Comparison of ENCODE assay signal across 8 mouse cellular contexts in the genomic region with DNA sequence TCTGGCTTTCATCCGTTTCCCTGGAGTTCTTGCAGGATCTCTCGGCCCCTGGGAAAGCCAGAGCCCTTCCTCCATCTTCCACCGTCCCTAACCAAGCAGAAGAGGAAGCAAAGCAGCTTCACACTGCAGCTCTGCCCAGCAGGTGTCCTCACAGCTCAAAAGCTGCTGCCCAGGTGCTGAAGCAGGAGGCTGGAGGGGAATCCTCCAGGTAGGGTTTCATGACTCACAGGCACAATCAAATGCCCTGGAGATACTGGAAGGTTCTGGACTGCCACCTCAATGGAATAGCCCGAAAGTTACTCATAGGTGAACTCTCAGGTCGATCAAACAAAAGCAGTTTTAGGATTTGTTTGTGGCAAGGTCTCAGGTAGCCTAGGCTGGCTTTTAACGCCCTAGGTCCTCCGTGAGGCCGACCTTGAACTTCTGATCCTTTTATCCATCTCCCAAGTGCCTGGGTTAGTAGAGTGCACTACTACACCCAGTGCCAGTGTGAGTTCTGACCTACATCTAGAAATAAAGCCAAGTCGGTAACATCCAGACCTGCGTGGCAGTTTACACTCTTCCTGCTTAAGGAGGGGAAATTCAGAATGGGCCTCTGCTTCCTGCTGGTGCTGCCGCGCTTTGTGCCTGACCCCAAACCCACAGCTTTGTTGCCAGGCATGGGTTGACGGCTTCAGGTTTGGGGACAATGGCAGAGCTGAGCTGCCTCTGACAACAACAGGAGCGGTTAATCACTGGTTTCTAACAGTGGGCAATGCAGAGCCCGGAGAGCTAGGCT. TPM values are rescaled to one million over a fixed set of nuclear protein-coding genes. Genes with fewer than 3 reads are reported as not detected.
DNase-seq lines count a peak whose midpoint lies in the region; ATAC-seq lines count a peak whose summit lies in the region.

No protein-coding gene starts in this region.

- no peak overlapping the region for H3K9ac ChIP-seq in heart, embryonic 13.5 days
- no peak overlapping the region for H3K9ac ChIP-seq in hindbrain, embryonic 14.5 days

- no peak for DNase-seq in heart, postnatal 25 days (ENCODE audit: low spot score)
- peak; percentile 60 for DNase-seq in CD4-positive helper T cell, adult 2 months (ENCODE audit: low read depth, low spot score)
- DNase-seq in hindbrain, embryonic 14.5 days (ENCODE audit: low spot score), result no peak
- peak; percentile 55 for DNase-seq in lung, postnatal 36 days
- no peak for DNase-seq in cerebellum, adult 11-12 months
- DNase-seq in heart, postnatal 36 days, result no peak

- intact Hi-C loops in heart, postnatal 25 days (cut with DNase I), result no loop called here
- intact Hi-C loops in heart, postnatal 36 days (cut with DNase I), result loop anchor here (2.0 kb wide), 1 partner anchor 74 kb away; no protein-coding TSS in a partner anchor

- H3K9me3 ChIP-seq in heart, embryonic 13.5 days, result no peaks in the 10 kb centered on the region
- H3K9me3 ChIP-seq in hindbrain, embryonic 14.5 days (ENCODE audit: control insufficient read depth, low read length), result no peaks in the 10 kb centered on the region

- H3K27me3 ChIP-seq in heart, embryonic 13.5 days (replicated peaks), result peaks cover 19% of the 10 kb centered on the region
- H3K27me3 ChIP-seq in hindbrain, embryonic 14.5 days (ENCODE audit: control insufficient read depth, insufficient read depth, low read length), result no peaks in the 10 kb centered on the region

- no peak for ATAC-seq in heart, embryonic 13.5 days (ENCODE audit: extremely low read depth, insufficient number of reproducible peaks, low FRiP score, low TSS enrichment)
- ATAC-seq in hindbrain, embryonic 14.5 days (ENCODE audit: low FRiP score), result peak; percentile 10; the same call in 1 of the 2 replicates
- ATAC-seq in erythroblast, adult 5-6 weeks (replicated peaks; ENCODE audit: low FRiP score, poor library complexity, severe bottlenecking), result no peak

- H3K4me1 ChIP-seq in heart, embryonic 13.5 days, result peaks cover 8% of the 10 kb centered on the region; the same call in 1 of the 2 replicates
- peaks cover 10% of the 10 kb centered on the region; the same call in 1 of the 2 replicates for H3K4me1 ChIP-seq in hindbrain, embryonic 14.5 days (replicated peaks; ENCODE audit: control insufficient read depth, insufficient read depth, low read length)

- no peak overlapping the region for H3K4me3 ChIP-seq in heart, embryonic 13.5 days
- H3K4me3 ChIP-seq in hindbrain, embryonic 14.5 days (replicated peaks; ENCODE audit: low read length), result no peak overlapping the region

- no peak overlapping the region for H3K4me2 ChIP-seq in heart, embryonic 13.5 days
- H3K4me2 ChIP-seq in hindbrain, embryonic 14.5 days (replicated peaks), result no peak overlapping the region

- H3K36me3 ChIP-seq in heart, embryonic 13.5 days, result no peaks in the 10 kb centered on the region
- no peaks in the 10 kb centered on the region for H3K36me3 ChIP-seq in hindbrain, embryonic 14.5 days (replicated peaks; ENCODE audit: control insufficient read depth, insufficient read depth)

- WGBS in heart, embryonic 13.5 days, result 34% methylated on average over 15 of the region's 15 CpGs
- 30% methylated on average over 15 of the region's 15 CpGs for WGBS in hindbrain, embryonic 14.5 days

- H3K27ac ChIP-seq in heart, embryonic 13.5 days (replicated peaks), result 0 out of 2 replicates have a peak overlapping the region, but pooled peaks have one; percentile 20
- H3K27ac ChIP-seq in hindbrain, embryonic 14.5 days, result no peak overlapping the region

RNA-seq across cellular contexts. Expression of a gene that starts 16.0 kb away (rescaled TPM):
- polyA plus RNA-seq in heart, embryonic 13.5 days (2015; fragmentation: Nextera tagmentation; extraction: Ambion mirVana), result 31.6 and 32.1 TPM in 2 replicates
- total RNA-seq in heart, postnatal 25 days (2021), result 100 to 1,000 TPM; 162 to 182 TPM
- polyA plus RNA-seq in hindbrain, embryonic 14.5 days (2014; fragmentation: Nextera tagmentation; extraction: Ambion mirVana), result 10.5 and 10.6 TPM in 2 replicates
- total RNA-seq in heart, postnatal 36 days (2021), result 100 to 1,000 TPM; 163 to 167 TPM
- 0.58 and 8.4 TPM in 2 replicates for total RNA-seq in erythroblast, adult 5-6 weeks (2015; ENCODE audit: low replicate concordance)
- 0.43 and 0.56 TPM in 2 replicates for total RNA-seq in erythroblast, adult 5-6 weeks (2017; ENCODE audit: low replicate concordance)

RNA-seq across cellular contexts. Expression of a gene that starts 44.2 kb away (rescaled TPM):
- polyA plus RNA-seq in heart, embryonic 13.5 days (2015; fragmentation: Nextera tagmentation; extraction: Ambion mirVana), result not detected in 2 replicates
- total RNA-seq in heart, postnatal 25 days (2021), result not detected
- 0.25 and 0.46 TPM in 2 replicates for polyA plus RNA-seq in hindbrain, embryonic 14.5 days (2014; fragmentation: Nextera tagmentation; extraction: Ambion mirVana)
- not detected for total RNA-seq in heart, postnatal 36 days (2021)
- total RNA-seq in erythroblast, adult 5-6 weeks (2015; ENCODE audit: low replicate concordance), result not detected in 2 replicates
- not detected in 2 replicates for total RNA-seq in erythroblast, adult 5-6 weeks (2017; ENCODE audit: low replicate concordance)

Comparison
In these comparisons a context has a peak if more than half of its experiments do, and no peak if none do; other contexts are left out.
1. DNase-seq: peak in CD4-positive helper T cell, adult 2 months (single experiment) and lung, postnatal 36 days (single experiment); none in heart, postnatal 25 days (single experiment), hindbrain, embryonic 14.5 days (single experiment), cerebellum, adult 11-12 months (single experiment) and heart, postnatal 36 days (0 of 2).
2. RNA of a gene that starts 16.0 kb away (total RNA-seq): 162 to 182 TPM in heart, postnatal 25 days and 163 to 167 TPM in heart, postnatal 36 days; 0.43 to 8.4 TPM in erythroblast, adult 5-6 weeks; every median in the first group is over 10 times any median in the second.